Mouse (Mus musculus): ENCODE results near the gene Usp10. TPM values are rescaled to one million over a fixed set of nuclear protein-coding genes. Genes with fewer than 3 reads are reported as not detected.

The Usp10 gene
- total and polyA plus RNA-seq, 3 experiments, result 42.7 to 108 (median 61.0) TPM

DNA sequence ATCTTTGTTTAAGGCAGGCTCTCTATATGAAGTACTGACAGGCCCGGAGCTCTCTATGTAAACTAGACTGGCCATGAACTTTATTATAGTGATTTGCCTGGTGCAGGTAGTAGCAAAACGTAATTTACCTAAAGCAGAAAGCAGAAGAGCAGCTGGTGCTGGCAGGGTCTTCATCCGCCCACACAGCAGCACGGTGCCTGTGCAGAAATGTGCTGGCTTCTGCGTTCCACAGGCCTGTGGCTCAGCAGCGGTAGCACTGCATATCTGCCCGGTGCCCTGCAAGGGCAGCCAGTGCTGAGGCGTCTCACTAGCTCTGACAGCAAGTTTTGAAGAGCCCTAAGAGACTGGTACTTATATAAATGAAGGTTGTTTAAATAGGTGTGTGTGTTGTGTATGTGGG is 45.2 kb downstream of the Usp10 start:
- TF ChIP-seq TAL1 (conservative IDR thresholded peaks at IDR 0.05; ENCODE audit: low read depth, low read length) (no peak), GATA2 (IDR thresholded peaks at IDR 0.05; ENCODE audit: borderline replicate concordance, low read depth, low read length) (no peak), GATA1 (IDR thresholded peaks at IDR 0.05; ENCODE audit: borderline replicate concordance, low read length) (no peak), POLR2AphosphoS5 (IDR thresholded peaks at IDR 0.05; ENCODE audit: insufficient replicate concordance, low read depth, low read length) (no peak), CTCF (IDR thresholded peaks at IDR 0.05; ENCODE audit: low read depth, low read length) (no peak)
- no peak overlapping the region for H3K4me3 ChIP-seq (ENCODE audit: low read depth, low read length)
- H3K9me3 ChIP-seq (replicated peaks), result no peaks in the 10 kb centered on the region
- no peaks in the 10 kb centered on the region; the same call in 1 of the 2 replicates for H3K27me3 ChIP-seq (ENCODE audit: insufficient read depth, low read length)
- no peaks in the 10 kb centered on the region for H3K4me1 ChIP-seq (ENCODE audit: insufficient read depth, low read depth, low read length)
- ATAC-seq (ENCODE audit: extremely low read depth, insufficient number of reproducible peaks, low FRiP score, poor library complexity, severe bottlenecking), result no peak
- no peak for DNase-seq (ENCODE audit: low spot score)
- peaks cover 93% of the 10 kb centered on the region for H3K36me3 ChIP-seq (replicated peaks)

DNA sequence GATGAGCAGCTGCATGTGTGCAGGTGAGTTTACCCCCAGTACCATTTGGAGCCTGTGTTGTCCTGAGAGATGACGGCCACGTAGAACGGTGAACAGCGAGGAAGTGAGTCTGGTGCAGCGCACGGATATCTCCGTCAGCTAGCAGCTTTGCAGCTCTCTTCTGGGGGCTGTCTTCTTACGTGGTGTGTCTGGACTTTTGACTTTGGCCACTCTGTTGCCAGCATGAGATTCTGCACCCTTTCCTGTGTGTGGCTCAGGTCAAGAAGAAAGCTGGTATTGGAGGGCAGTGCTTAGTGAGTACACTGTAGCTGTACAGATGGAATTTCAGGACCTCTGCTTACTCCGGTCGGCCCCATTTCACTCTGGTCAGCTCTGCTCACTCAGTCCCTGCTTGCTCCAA is 47.9 kb downstream of the Usp10 start:
- H3K9me3 ChIP-seq (replicated peaks), result no peaks in the 10 kb centered on the region

DNA sequence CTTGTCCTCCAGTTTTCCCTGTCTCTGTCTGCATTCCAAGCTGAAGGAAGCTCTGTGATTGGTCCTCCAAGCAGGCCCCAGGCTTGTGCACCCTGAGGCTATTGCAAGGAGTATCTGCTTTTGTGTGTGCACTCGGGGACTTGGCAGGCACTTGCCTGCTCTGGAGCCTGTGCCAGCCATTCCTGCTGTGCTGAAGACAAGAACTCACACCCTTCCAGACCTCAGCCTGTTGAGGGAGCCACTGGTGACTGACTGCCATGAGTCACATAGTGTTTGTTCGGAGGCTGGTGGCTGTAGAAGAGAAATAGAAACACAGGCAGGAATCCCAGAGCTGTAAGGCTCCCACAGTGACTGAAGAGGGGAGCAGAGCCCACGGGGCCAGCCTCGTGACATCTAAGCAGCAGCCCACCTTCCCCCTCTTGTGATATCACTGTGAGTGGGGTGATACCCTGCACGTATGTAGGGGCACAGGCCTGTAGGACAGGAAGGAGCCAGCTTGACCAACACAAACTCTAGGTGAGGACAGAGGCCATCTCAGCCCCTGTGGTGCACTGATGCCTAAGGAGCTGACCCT is 50.5 kb downstream of the Usp10 start:
- no peak for ATAC-seq (ENCODE audit: extremely low read depth, insufficient number of reproducible peaks, low FRiP score, poor library complexity, severe bottlenecking)
- DNase-seq (ENCODE audit: low spot score), result no peak
- Histone ChIP-seq H3K4me1 (ENCODE audit: insufficient read depth, low read depth, low read length) (no peaks in the 10 kb centered on the region; the same call in 1 of the 2 replicates), H3K9me3 (replicated peaks) (no peaks in the 10 kb centered on the region), H3K36me3 (replicated peaks) (peaks cover 46% of the 10 kb centered on the region), H3K4me3 (ENCODE audit: low read depth, low read length) (no peak overlapping the region), H3K27me3 (ENCODE audit: insufficient read depth, low read length) (peaks cover 7% of the 10 kb centered on the region)
- TF ChIP-seq GATA2 (IDR thresholded peaks at IDR 0.05; ENCODE audit: borderline replicate concordance, low read depth, low read length), result no peak
- no peak for TF ChIP-seq CTCF (IDR thresholded peaks at IDR 0.05; ENCODE audit: low read depth, low read length)
- no peak for TF ChIP-seq TAL1 (conservative IDR thresholded peaks at IDR 0.05; ENCODE audit: low read depth, low read length)
- no peak for TF ChIP-seq GATA1 (IDR thresholded peaks at IDR 0.05; ENCODE audit: borderline replicate concordance, low read length)
- TF ChIP-seq POLR2AphosphoS5 (IDR thresholded peaks at IDR 0.05; ENCODE audit: insufficient replicate concordance, low read depth, low read length), result no peak

More for the DNA sequence above, 47.9 kb downstream of the Usp10 start:
- no peaks in the 10 kb centered on the region; the same call in 1 of the 2 replicates for H3K27me3 ChIP-seq (ENCODE audit: insufficient read depth, low read length)
- DNase-seq (ENCODE audit: low spot score) (no peak), ATAC-seq (ENCODE audit: extremely low read depth, insufficient number of reproducible peaks, low FRiP score, poor library complexity, severe bottlenecking) (no peak)
- H3K4me3 ChIP-seq (ENCODE audit: low read depth, low read length), result no peak overlapping the region
- peaks cover 72% of the 10 kb centered on the region for H3K36me3 ChIP-seq (replicated peaks)
- no peaks in the 10 kb centered on the region; the same call in 1 of the 2 replicates for H3K4me1 ChIP-seq (ENCODE audit: insufficient read depth, low read depth, low read length)
- TF ChIP-seq TAL1 (conservative IDR thresholded peaks at IDR 0.05; ENCODE audit: low read depth, low read length) (no peak), GATA2 (IDR thresholded peaks at IDR 0.05; ENCODE audit: borderline replicate concordance, low read depth, low read length) (no peak), CTCF (IDR thresholded peaks at IDR 0.05; ENCODE audit: low read depth, low read length) (no peak), POLR2AphosphoS5 (IDR thresholded peaks at IDR 0.05; ENCODE audit: insufficient replicate concordance, low read depth, low read length) (no peak), GATA1 (IDR thresholded peaks at IDR 0.05; ENCODE audit: borderline replicate concordance, low read length) (no peak)

DNA sequence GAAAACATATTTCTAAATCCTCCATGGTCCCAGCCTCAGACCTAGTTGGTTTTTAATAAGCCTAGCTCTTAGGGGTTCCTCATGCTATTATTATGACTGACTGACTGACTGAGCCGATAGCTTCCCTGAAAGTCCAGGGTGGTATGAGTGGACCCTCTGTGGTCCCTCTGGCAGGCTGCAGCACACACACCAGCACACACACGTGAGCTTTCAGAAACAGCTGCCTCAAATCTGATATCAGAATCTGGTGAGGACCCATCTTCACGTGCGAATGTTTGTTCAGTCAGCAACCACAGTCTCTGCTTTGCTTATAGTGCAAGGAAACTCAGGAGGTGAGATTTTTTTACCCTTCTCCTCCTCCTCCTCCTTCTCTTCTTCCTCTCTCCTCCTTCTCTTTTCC is 54.7 kb downstream of the Usp10 start:
- TF ChIP-seq GATA1 (IDR thresholded peaks at IDR 0.05; ENCODE audit: borderline replicate concordance, low read length) (no peak), POLR2AphosphoS5 (IDR thresholded peaks at IDR 0.05; ENCODE audit: insufficient replicate concordance, low read depth, low read length) (no peak), CTCF (IDR thresholded peaks at IDR 0.05; ENCODE audit: low read depth, low read length) (no peak), GATA2 (IDR thresholded peaks at IDR 0.05; ENCODE audit: borderline replicate concordance, low read depth, low read length) (no peak), TAL1 (conservative IDR thresholded peaks at IDR 0.05; ENCODE audit: low read depth, low read length) (no peak)
- no peak for ATAC-seq (ENCODE audit: extremely low read depth, insufficient number of reproducible peaks, low FRiP score, poor library complexity, severe bottlenecking)
- no peaks in the 10 kb centered on the region; the same call in 1 of the 2 replicates for H3K4me1 ChIP-seq (ENCODE audit: insufficient read depth, low read depth, low read length)

DNA sequence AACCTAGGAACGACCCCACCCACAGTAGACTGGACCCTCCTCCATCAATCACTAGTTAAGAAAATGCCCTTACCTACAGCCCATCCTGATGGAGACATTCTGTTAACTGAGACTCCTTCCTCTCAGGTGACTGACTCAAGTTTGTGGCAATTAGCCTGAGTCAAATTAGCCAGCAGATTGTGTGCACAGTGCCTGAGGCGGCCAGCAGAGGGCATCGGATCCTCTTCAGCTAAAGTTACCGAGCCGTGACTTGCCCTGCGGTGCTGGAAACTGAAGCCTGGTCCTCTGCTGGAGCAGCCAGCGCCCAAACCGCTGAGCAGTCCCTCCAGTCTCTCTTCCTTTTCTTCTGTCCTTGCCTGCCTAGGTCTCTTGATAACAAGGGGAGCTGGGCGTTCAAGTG is 57.3 kb downstream of the Usp10 start:
- ATAC-seq (ENCODE audit: extremely low read depth, insufficient number of reproducible peaks, low FRiP score, poor library complexity, severe bottlenecking) (no peak), DNase-seq (ENCODE audit: low spot score) (no peak)
- no peaks in the 10 kb centered on the region for H3K36me3 ChIP-seq (replicated peaks)
- H3K9me3 ChIP-seq (replicated peaks), result peaks cover 9% of the 10 kb centered on the region
- no peaks in the 10 kb centered on the region for H3K4me1 ChIP-seq (ENCODE audit: insufficient read depth, low read depth, low read length)
- peaks cover 35% of the 10 kb centered on the region for H3K27me3 ChIP-seq (ENCODE audit: insufficient read depth, low read length)
- TF ChIP-seq TAL1 (conservative IDR thresholded peaks at IDR 0.05; ENCODE audit: low read depth, low read length) (no peak), POLR2AphosphoS5 (IDR thresholded peaks at IDR 0.05; ENCODE audit: insufficient replicate concordance, low read depth, low read length) (no peak), CTCF (IDR thresholded peaks at IDR 0.05; ENCODE audit: low read depth, low read length) (no peak), GATA1 (IDR thresholded peaks at IDR 0.05; ENCODE audit: borderline replicate concordance, low read length) (no peak), GATA2 (IDR thresholded peaks at IDR 0.05; ENCODE audit: borderline replicate concordance, low read depth, low read length) (no peak)
- H3K4me3 ChIP-seq (ENCODE audit: low read depth, low read length), result no peak overlapping the region

More for the DNA sequence above, 54.7 kb downstream of the Usp10 start:
- DNase-seq (ENCODE audit: low spot score), result no peak
- no peak overlapping the region for H3K4me3 ChIP-seq (ENCODE audit: low read depth, low read length)
- H3K9me3 ChIP-seq (replicated peaks), result peaks cover 9% of the 10 kb centered on the region
- H3K27me3 ChIP-seq (ENCODE audit: insufficient read depth, low read length), result peaks cover 22% of the 10 kb centered on the region
- peaks cover 9% of the 10 kb centered on the region for H3K36me3 ChIP-seq (replicated peaks)

DNA sequence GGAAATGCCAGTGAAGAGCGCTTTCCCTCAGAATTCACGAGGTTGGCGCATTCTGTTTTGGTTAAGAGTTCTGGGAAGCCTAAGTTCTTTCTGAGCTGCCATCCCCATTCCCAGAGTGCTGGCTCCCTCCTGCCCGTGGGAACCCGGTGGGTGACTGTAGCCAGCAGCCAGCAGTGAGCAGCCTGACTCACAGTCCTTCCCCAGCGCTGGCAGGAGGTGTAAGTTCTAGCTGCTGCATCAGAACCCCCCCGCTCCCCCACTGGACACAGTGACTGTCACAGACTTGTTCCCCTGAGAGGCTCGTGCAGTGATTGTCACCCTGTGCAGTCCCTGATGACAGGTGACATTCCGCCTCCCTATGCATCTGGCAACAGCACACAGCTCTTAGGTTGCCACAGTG is 60.0 kb downstream of the Usp10 start:
- Histone ChIP-seq H3K36me3 (replicated peaks) (no peaks in the 10 kb centered on the region), H3K4me1 (ENCODE audit: insufficient read depth, low read depth, low read length) (no peaks in the 10 kb centered on the region), H3K27me3 (ENCODE audit: insufficient read depth, low read length) (peaks cover 44% of the 10 kb centered on the region), H3K9me3 (replicated peaks) (peaks cover 9% of the 10 kb centered on the region), H3K4me3 (ENCODE audit: low read depth, low read length) (no peak overlapping the region)
- ATAC-seq (ENCODE audit: extremely low read depth, insufficient number of reproducible peaks, low FRiP score, poor library complexity, severe bottlenecking), result no peak
- TF ChIP-seq POLR2AphosphoS5 (IDR thresholded peaks at IDR 0.05; ENCODE audit: insufficient replicate concordance, low read depth, low read length) (no peak), GATA2 (IDR thresholded peaks at IDR 0.05; ENCODE audit: borderline replicate concordance, low read depth, low read length) (no peak), TAL1 (conservative IDR thresholded peaks at IDR 0.05; ENCODE audit: low read depth, low read length) (no peak), CTCF (IDR thresholded peaks at IDR 0.05; ENCODE audit: low read depth, low read length) (no peak), GATA1 (IDR thresholded peaks at IDR 0.05; ENCODE audit: borderline replicate concordance, low read length) (no peak)
- no peak for DNase-seq (ENCODE audit: low spot score)

Measured in G1E (cell line).